7 mouse cellular contexts compared by ENCODE assay signal in genomic region chr12:112808587-112809364, GRCm38 (mm10). TPM values are rescaled to one million over a fixed set of nuclear protein-coding genes. Genes with fewer than 3 reads are reported as not detected.
DNase-seq lines count a peak whose midpoint lies in the region; ATAC-seq and TF ChIP-seq lines count a peak whose summit lies in the region.

Gene Clba1 (plus strand): TSS chr12:112808937.

- TF ChIP-seq CTCF in kidney, adult 2 months (conservative IDR thresholded peaks at IDR 0.05; ENCODE audit: insufficient read depth, insufficient read length, low read depth, low read length) = peak; percentile 51
- TF ChIP-seq CTCF in spleen, adult 2 months (IDR thresholded peaks at IDR 0.05; ENCODE audit: extremely low read depth, insufficient read depth, insufficient read length, insufficient replicate concordance) = 0 out of 2 replicates have a peak, but pooled peaks have one; percentile 22

- H3K9ac ChIP-seq in embryonic facial prominence, embryonic 11.5 days (replicated peaks; ENCODE audit: low read length) = peak within 1 kb of the TSS; percentile 58
- H3K9ac ChIP-seq in limb, embryonic 12.5 days (replicated peaks) = peak within 1 kb of the TSS; percentile 65
- peak within 1 kb of the TSS; percentile 65 for H3K9ac ChIP-seq in midbrain, embryonic 15.5 days

- ATAC-seq in embryonic facial prominence, embryonic 11.5 days (replicated peaks; ENCODE audit: insufficient number of reproducible peaks, low FRiP score, low TSS enrichment, low read depth) = peak; percentile 85
- peak; percentile 89 for ATAC-seq in limb, embryonic 12.5 days (ENCODE audit: insufficient number of reproducible peaks, insufficient read depth, low FRiP score, low TSS enrichment, low read depth)
- peak; percentile 94 for ATAC-seq in midbrain, embryonic 15.5 days (replicated peaks)

- TF ChIP-seq POLR2A in kidney, adult 2 months (IDR thresholded peaks at IDR 0.05; ENCODE audit: low read depth, low read length) = no peak
- no peak for TF ChIP-seq POLR2A in spleen, adult 2 months (IDR thresholded peaks at IDR 0.05; ENCODE audit: low read depth, low read length)

- WGBS in embryonic facial prominence, embryonic 11.5 days = 1% methylated on average over 64 of the region's 64 CpGs
- under 1% methylated on average over 63 of the region's 64 CpGs for whole genome bisulfite sequencing in kidney, adult 2 months
- under 1% methylated on average over 64 of the region's 64 CpGs for WGBS in limb, embryonic 12.5 days
- WGBS in midbrain, embryonic 15.5 days = under 1% methylated on average over 64 of the region's 64 CpGs
- WGBS in spleen, adult 2 months = 3% methylated on average over 64 of the region's 64 CpGs

- H3K4me2 ChIP-seq in embryonic facial prominence, embryonic 11.5 days (ENCODE audit: low read depth, low read length) = peak within 1 kb of the TSS; percentile 96
- H3K4me2 ChIP-seq in limb, embryonic 12.5 days = peak within 1 kb of the TSS; percentile 99
- peak within 1 kb of the TSS; percentile 93 for H3K4me2 ChIP-seq in midbrain, embryonic 15.5 days

- H3K9me3 ChIP-seq in embryonic facial prominence, embryonic 11.5 days (replicated peaks; ENCODE audit: control insufficient read depth, low read length) = no peaks in the 10 kb centered on the region
- H3K9me3 ChIP-seq in limb, embryonic 12.5 days = no peaks in the 10 kb centered on the region
- H3K9me3 ChIP-seq in midbrain, embryonic 15.5 days = no peaks in the 10 kb centered on the region

- H3K36me3 ChIP-seq in embryonic facial prominence, embryonic 11.5 days (replicated peaks; ENCODE audit: control insufficient read depth, insufficient read depth, low read depth, low read length) = no peaks in the 10 kb centered on the region; the same call in 1 of the 2 replicates
- H3K36me3 ChIP-seq in kidney, adult 2 months (ENCODE audit: control insufficient read depth, insufficient read depth, low read length) = no peaks in the 10 kb centered on the region
- H3K36me3 ChIP-seq in limb, embryonic 12.5 days = peaks cover 9% of the 10 kb centered on the region; the same call in 1 of the 2 replicates
- no peaks in the 10 kb centered on the region for H3K36me3 ChIP-seq in midbrain, embryonic 15.5 days (replicated peaks)
- H3K36me3 ChIP-seq in spleen, adult 2 months (ENCODE audit: control insufficient read depth, insufficient read depth, low read length) = no peaks in the 10 kb centered on the region

- H3K4me3 ChIP-seq in embryonic facial prominence, embryonic 11.5 days (ENCODE audit: low read depth, low read length) = peak within 1 kb of the TSS; percentile 70
- H3K4me3 ChIP-seq in kidney, adult 2 months (ENCODE audit: insufficient read depth, low read depth, low read length) = peak within 1 kb of the TSS; percentile 88
- peak within 1 kb of the TSS; percentile 71 for H3K4me3 ChIP-seq in limb, embryonic 12.5 days (replicated peaks)
- peak within 1 kb of the TSS; percentile 65 for H3K4me3 ChIP-seq in midbrain, embryonic 15.5 days
- peak within 1 kb of the TSS; percentile 62 for H3K4me3 ChIP-seq in spleen, adult 2 months (ENCODE audit: extremely low read depth, insufficient read depth, insufficient read length)

- H3K27ac ChIP-seq in embryonic facial prominence, embryonic 11.5 days (replicated peaks; ENCODE audit: low read depth, low read length) = no peak within 1 kb of the TSS; the same call in 1 of the 2 replicates
- peak within 1 kb of the TSS; percentile 75 for H3K27ac ChIP-seq in kidney, adult 2 months (ENCODE audit: insufficient read depth, low read depth, low read length)
- H3K27ac ChIP-seq in limb, embryonic 12.5 days = 0 out of 2 replicates have a peak within 1 kb of the TSS, but pooled peaks have one; percentile 23
- peak within 1 kb of the TSS; percentile 77 for H3K27ac ChIP-seq in midbrain, embryonic 15.5 days
- no peak within 1 kb of the TSS for H3K27ac ChIP-seq in spleen, adult 2 months (ENCODE audit: insufficient read depth, low read length)

- no peaks in the 10 kb centered on the region for H3K4me1 ChIP-seq in embryonic facial prominence, embryonic 11.5 days (ENCODE audit: control insufficient read depth, insufficient read depth, low read length)
- peaks cover 13% of the 10 kb centered on the region; the same call in 1 of the 2 replicates for H3K4me1 ChIP-seq in kidney, adult 2 months (ENCODE audit: control insufficient read depth, insufficient read depth, low read length)
- peaks cover 17% of the 10 kb centered on the region for H3K4me1 ChIP-seq in limb, embryonic 12.5 days (replicated peaks)
- peaks cover 18% of the 10 kb centered on the region for H3K4me1 ChIP-seq in midbrain, embryonic 15.5 days
- H3K4me1 ChIP-seq in spleen, adult 2 months (ENCODE audit: control insufficient read depth, insufficient read depth, insufficient read length) = peaks cover 4% of the 10 kb centered on the region; the same call in 1 of the 2 replicates

- H3K27me3 ChIP-seq in embryonic facial prominence, embryonic 11.5 days (ENCODE audit: control insufficient read depth, insufficient read depth, low read length) = no peaks in the 10 kb centered on the region
- H3K27me3 ChIP-seq in kidney, adult 2 months (replicated peaks; ENCODE audit: control insufficient read depth, insufficient read depth, low read length) = no peaks in the 10 kb centered on the region
- peaks cover 41% of the 10 kb centered on the region for H3K27me3 ChIP-seq in limb, embryonic 12.5 days
- H3K27me3 ChIP-seq in midbrain, embryonic 15.5 days (replicated peaks) = no peaks in the 10 kb centered on the region
- no peaks in the 10 kb centered on the region for H3K27me3 ChIP-seq in spleen, adult 2 months (ENCODE audit: control insufficient read depth, insufficient read depth, low read length)

- peak; percentile 94 for DNase-seq in adrenal gland, postnatal 14 days
- peak; percentile 95 for DNase-seq in embryonic facial prominence, embryonic 11.5 days (ENCODE audit: low spot score)
- DNase-seq in heart, adult 18-20 months = peak; percentile 93 to 94
- DNase-seq in kidney, adult 2 months = peak; percentile 96
- DNase-seq in spleen, adult 2 months (ENCODE audit: low read depth in 1 of 2, low spot score in 2 of 2) = peak; percentile 79 to 87

RNA-seq across cellular contexts. Expression of gene Clba1, which starts in this region (rescaled TPM):
- total RNA-seq in adrenal gland, postnatal 14 days (2021) = 3.4 and 5.6 TPM in 2 replicates
- 8.3 and 9.5 TPM in 2 replicates for polyA plus RNA-seq in embryonic facial prominence, embryonic 11.5 days (2014; fragmentation: Nextera tagmentation; extraction: Ambion mirVana)
- total RNA-seq in heart, adult 18-20 months (2021) = 1 to 10 TPM; 2.0 to 2.2 TPM
- 19.1 and 22.5 TPM in 2 replicates for polyA plus RNA-seq in kidney, adult 2 months (2012; rRNA removed)
- polyA plus RNA-seq in limb, embryonic 12.5 days (2016; fragmentation: Nextera tagmentation; extraction: Ambion mirVana) = 9.2 and 9.3 TPM in 2 replicates
- polyA plus RNA-seq in midbrain, embryonic 15.5 days (2015; fragmentation: Nextera tagmentation; extraction: Ambion mirVana) = 24.4 and 25.1 TPM in 2 replicates
- polyA plus RNA-seq in spleen, adult 2 months (2012; rRNA removed) = 0.83 and 1.1 TPM in 2 replicates

Comparison
In these comparisons a context has a peak if more than half of its experiments do, and no peak if none do; other contexts are left out.
1. H3K27ac ChIP-seq: peak in kidney, adult 2 months (single experiment), limb, embryonic 12.5 days (single experiment) and midbrain, embryonic 15.5 days (single experiment); none in embryonic facial prominence, embryonic 11.5 days (single experiment) and spleen, adult 2 months (single experiment).
2. Peak in every context shown above with its lines, with median percentiles within 50 percentile points of each other: DNase-seq, ATAC-seq, H3K4me2 ChIP-seq, H3K4me3 ChIP-seq and H3K9ac ChIP-seq.